Mouse (Mus musculus) C2C12 (cell line): ENCODE data around the gene Hrh3. TPM values are rescaled to one million over a fixed set of nuclear protein-coding genes. Genes with fewer than 3 reads are reported as not detected.

Source experiments
- H3K27me3 ChIP-seq: one replicate; pipeline ENCODE4 v1.6.1; 2011; ENCODE audit not compliant: control insufficient read depth, insufficient read depth, insufficient read length
- H3K36me3 ChIP-seq: one replicate; pipeline ENCODE4 v1.6.1; 2011; ENCODE audit not compliant: control insufficient read depth, insufficient read depth
- H3K4me3 ChIP-seq: one replicate; pipeline ENCODE4 v1.5.1; 2011; ENCODE audit warnings: mild to moderate bottlenecking, control low read depth; ENCODE audit not compliant: poor library complexity, insufficient read depth, severe bottlenecking
- H3K79me2 ChIP-seq: one replicate; pipeline ENCODE4 v1.6.1; 2011; ENCODE audit not compliant: control insufficient read depth, insufficient read depth
- H3K79me3 ChIP-seq: one replicate; pipeline ENCODE4 v1.6.1; 2011; ENCODE audit warnings: low read depth, control low read depth
- H3ac ChIP-seq: one replicate; pipeline ENCODE3; 2011; ENCODE audit warnings: low read depth; ENCODE audit not compliant: control insufficient read depth, insufficient read length
- CEBPB ChIP-seq: IDR thresholded peaks from one replicate; pipeline ENCODE4 v1.6.1; 2011; ENCODE audit warnings: low read depth, mild to moderate bottlenecking, control low read depth, moderate library complexity
- CTCF ChIP-seq: IDR thresholded peaks from one replicate; pipeline ENCODE4 v1.5.1; 2011; ENCODE audit not compliant: control insufficient read depth, insufficient read depth, insufficient read length
- FOSL1 ChIP-seq: IDR thresholded peaks from one replicate; pipeline ENCODE4 v1.8.0; 2011; ENCODE audit warnings: mild to moderate bottlenecking, low read length; ENCODE audit not compliant: poor library complexity, insufficient read depth, severe bottlenecking
- MAX ChIP-seq: IDR thresholded peaks from one replicate; pipeline ENCODE4 v1.6.1; 2011; ENCODE audit warnings: mild to moderate bottlenecking, control low read depth
- MYOD1 ChIP-seq: IDR thresholded peaks from one replicate; pipeline ENCODE4 v1.6.1; 2011; ENCODE audit warnings: low read depth; ENCODE audit not compliant: control insufficient read depth, insufficient read length
- MYOG ChIP-seq: IDR thresholded peaks from one replicate; pipeline ENCODE4 v1.6.1; 2011; ENCODE audit not compliant: control insufficient read depth, insufficient read length; ENCODE audit errors: extremely low read depth
- USF1 ChIP-seq: IDR thresholded peaks from one replicate; pipeline ENCODE4 v1.6.1; 2011; ENCODE audit warnings: low read depth, mild to moderate bottlenecking, control low read depth, moderate library complexity
- polyA plus RNA-seq: library from polyadenylated mRNA; unstranded; fragments of >200 nt; fragmentation: generic; extraction: Trizol; gene quantifications from one replicate; pipeline ENCODE4 v1.2.1, GENCODE M21; 2012; ENCODE audit warnings: missing spikeins

Hrh3 gene
- polyA plus RNA-seq, 1 experiment: not detected

DNA sequence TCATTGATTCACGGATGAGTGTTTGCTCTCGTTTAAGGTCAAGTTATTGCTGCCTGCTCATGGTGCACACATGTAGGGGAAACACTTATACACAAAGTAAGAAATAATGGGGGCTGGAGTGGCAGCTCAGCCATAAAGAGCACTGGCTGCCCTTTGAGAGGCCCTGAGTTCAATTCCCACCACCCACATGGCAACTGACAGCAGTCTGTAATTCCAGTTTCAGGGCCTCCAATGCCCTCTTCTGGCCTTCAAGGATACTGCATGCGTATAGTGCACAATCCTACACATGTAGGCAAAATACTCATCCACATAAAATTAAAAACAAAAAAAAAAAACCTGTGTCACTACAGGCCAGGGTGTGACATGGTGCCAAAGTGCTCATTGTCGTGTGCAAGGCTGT, 16.8 kb downstream of the Hrh3 start:
- Histone ChIP-seq H3K79me2 (no peaks in the 10 kb centered on the region), H3K4me3 (no peak overlapping the region), H3K79me3 (no peaks in the 10 kb centered on the region), H3K36me3 (peaks cover 24% of the 10 kb centered on the region), H3ac (no peak overlapping the region), H3K27me3 (peaks cover 16% of the 10 kb centered on the region)
- TF ChIP-seq CTCF (no peak), CEBPB (no peak), USF1 (no peak), MAX (no peak), MYOD1 (no peak), MYOG (no peak), FOSL1 (no peak)

DNA sequence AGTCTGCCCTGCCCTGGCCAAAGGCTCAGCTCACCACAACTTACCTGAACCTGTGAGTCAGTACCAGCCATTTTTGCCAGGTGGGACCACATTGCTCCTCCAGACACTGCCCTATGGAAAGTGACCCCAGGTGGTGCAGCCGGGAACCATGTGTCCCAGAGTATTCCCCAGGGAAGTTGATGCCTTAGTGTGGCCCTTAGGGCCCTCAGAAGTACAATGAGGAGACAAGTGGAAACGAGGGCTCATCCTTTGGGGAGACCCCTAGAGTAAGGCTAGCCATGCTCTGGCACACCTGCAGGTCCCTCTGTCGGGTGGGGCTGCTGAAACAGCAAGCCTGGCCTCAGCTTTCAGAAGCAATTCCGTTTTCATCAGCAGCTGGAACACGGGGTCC, 17.7 kb downstream of the Hrh3 start:
- no peaks in the 10 kb centered on the region for H3K79me2 ChIP-seq
- peaks cover 16% of the 10 kb centered on the region for H3K27me3 ChIP-seq
- H3K4me3 ChIP-seq: no peak overlapping the region
- no peaks in the 10 kb centered on the region for H3K79me3 ChIP-seq
- no peak overlapping the region for H3ac ChIP-seq
- H3K36me3 ChIP-seq: peaks cover 32% of the 10 kb centered on the region
- TF ChIP-seq MAX: no peak
- no peak for TF ChIP-seq MYOG
- TF ChIP-seq CTCF: no peak
- no peak for TF ChIP-seq USF1
- no peak for TF ChIP-seq FOSL1
- TF ChIP-seq MYOD1: no peak
- no peak for TF ChIP-seq CEBPB

DNA sequence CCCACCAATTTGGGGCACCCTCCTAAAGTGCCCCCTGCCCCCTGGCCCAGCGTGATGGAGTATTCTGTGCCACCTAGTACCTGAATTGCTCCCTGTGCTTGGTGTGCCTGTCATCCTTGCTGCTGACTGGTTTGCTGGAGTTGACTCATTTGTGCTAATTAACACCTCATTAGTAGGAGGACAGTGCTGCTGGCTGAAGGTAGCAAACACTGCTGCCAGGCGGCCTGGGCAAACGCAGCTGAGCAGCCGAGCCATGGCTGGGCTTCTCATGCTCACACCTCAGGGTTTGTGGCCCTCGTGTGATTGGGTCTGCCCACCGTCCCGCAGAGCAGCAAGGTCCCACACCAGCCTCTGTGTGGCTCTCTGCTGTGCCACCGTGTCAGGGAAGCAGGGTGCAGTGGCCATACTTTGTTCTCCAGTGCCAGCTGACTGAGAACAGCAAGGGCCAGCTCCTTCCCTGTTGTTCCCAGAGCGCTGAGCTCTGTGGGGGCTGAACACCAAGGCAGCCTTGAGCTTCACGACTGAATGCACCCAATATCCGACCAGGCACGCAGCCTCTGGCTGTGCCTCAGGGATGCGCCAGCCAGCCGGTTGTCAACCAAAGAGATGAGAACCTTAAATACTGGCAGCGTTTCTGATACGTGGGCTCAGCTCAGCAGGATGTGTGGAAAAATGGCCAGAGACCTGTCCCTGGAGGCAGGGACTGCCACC, 18.2 kb downstream of the Hrh3 start:
- Histone ChIP-seq H3K79me2 (no peaks in the 10 kb centered on the region), H3K79me3 (no peaks in the 10 kb centered on the region), H3K36me3 (peaks cover 32% of the 10 kb centered on the region), H3ac (no peak overlapping the region), H3K4me3 (no peak overlapping the region), H3K27me3 (peaks cover 16% of the 10 kb centered on the region)
- TF ChIP-seq MAX (no peak), CTCF (no peak), FOSL1 (no peak)

DNA sequence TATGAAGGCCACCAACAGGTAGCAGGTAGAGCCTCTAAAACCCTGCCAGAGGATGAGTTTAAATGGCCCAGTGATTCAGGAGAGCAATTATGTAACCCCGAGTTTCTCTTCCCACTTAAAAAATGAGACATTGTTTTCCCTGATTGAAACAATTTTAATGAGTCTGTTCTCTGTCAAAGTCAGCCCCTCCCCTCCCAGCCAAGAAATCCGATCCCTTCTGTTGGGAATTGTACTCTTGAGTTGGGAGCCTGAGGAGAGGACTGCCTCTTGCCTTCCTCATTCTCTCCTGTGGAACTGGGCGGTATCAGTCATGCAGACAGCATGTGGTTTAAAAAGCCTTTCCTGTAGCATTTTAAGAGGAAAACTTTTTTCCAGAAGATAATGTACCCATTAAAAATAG, 19.7 kb downstream of the Hrh3 start:
- H3ac ChIP-seq: no peak overlapping the region
- no peaks in the 10 kb centered on the region for H3K79me3 ChIP-seq
- TF ChIP-seq CTCF: no peak
- no peak for TF ChIP-seq USF1
- no peak for TF ChIP-seq MYOD1
- TF ChIP-seq CEBPB: no peak
- TF ChIP-seq MAX: no peak
- no peak for TF ChIP-seq FOSL1
- TF ChIP-seq MYOG: no peak
- H3K4me3 ChIP-seq: no peak overlapping the region
- H3K27me3 ChIP-seq: peaks cover 10% of the 10 kb centered on the region
- peaks cover 32% of the 10 kb centered on the region for H3K36me3 ChIP-seq
- no peaks in the 10 kb centered on the region for H3K79me2 ChIP-seq

DNA sequence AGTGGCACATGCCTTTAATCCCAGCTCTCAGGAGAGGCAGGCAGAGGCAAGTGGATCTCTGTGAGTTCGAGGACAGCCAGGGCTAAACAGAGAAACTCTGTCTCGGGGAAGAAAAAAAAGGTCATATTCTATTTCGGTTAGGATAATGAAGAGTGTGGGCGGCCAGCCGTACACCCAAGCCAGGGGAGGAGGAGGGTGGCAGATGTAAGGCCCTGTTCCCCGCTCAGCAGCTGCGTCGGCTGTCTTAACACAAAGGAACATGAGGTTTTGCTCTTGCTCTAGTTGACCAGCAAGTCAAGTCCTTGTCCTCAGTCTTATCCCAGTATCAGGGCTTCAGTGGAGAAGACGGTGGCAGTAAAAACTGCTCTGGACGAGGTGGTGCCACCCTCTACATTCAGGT, 21.2 kb downstream of the Hrh3 start:
- Histone ChIP-seq H3K4me3 (no peak overlapping the region), H3K79me3 (no peaks in the 10 kb centered on the region), H3K36me3 (peaks cover 32% of the 10 kb centered on the region), H3K79me2 (no peaks in the 10 kb centered on the region), H3ac (no peak overlapping the region), H3K27me3 (no peaks in the 10 kb centered on the region)
- TF ChIP-seq USF1: no peak

DNA sequence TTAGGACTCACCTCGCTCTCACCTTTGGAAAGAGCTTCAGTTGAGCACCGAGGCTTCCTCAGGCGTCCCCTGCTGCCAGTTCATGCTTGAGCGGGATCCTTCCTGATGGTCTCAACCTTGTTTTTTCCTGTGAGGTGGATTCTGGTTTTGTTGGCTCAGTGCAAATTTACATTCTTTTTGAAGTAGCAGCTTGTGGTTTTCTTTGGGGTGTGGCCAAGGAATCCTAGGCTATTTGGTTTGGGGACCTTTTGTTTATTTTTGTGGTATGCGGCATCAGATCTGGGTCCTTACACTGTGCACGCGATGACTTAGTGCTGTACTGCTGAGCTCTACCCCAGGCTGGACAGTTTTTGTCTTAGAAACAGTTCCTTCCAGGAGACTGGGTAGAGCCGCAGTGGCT, 23.6 kb downstream of the Hrh3 start:
- H3K79me3 ChIP-seq: no peaks in the 10 kb centered on the region
- no peak overlapping the region for H3ac ChIP-seq
- no peak overlapping the region for H3K4me3 ChIP-seq
- peaks cover 34% of the 10 kb centered on the region for H3K36me3 ChIP-seq
- TF ChIP-seq MAX: no peak
- TF ChIP-seq CEBPB: no peak
- TF ChIP-seq MYOD1: no peak
- TF ChIP-seq FOSL1: no peak
- TF ChIP-seq USF1: no peak
- no peak for TF ChIP-seq MYOG
- no peak for TF ChIP-seq CTCF
- H3K79me2 ChIP-seq: no peaks in the 10 kb centered on the region
- H3K27me3 ChIP-seq: no peaks in the 10 kb centered on the region
